In genomic region chr5:124868981-124869380, GRCm38 (mm10) we compare ENCODE assay signal across 8 mouse cellular contexts. TPM values are rescaled to one million over a fixed set of nuclear protein-coding genes. Genes with fewer than 3 reads are reported as not detected.
DNase-seq lines count a peak whose midpoint lies in the region; ATAC-seq and TF ChIP-seq lines count a peak whose summit lies in the region.

No protein-coding gene starts in this region.

- peak; percentile 42 for DNase-seq in ovary, postnatal 14 days (ENCODE audit: low spot score)
- no peak for DNase-seq in ovary, postnatal 10 days (ENCODE audit: low spot score)
- DNase-seq in heart, postnatal 36 days: peak; percentile 55 to 62
- DNase-seq in left cerebral cortex, postnatal 10 days (ENCODE audit: extremely low spot score in 1 of 2, low spot score in 2 of 2): peak; percentile 59 to 73
- DNase-seq in retina, embryonic 14.5 days (ENCODE audit: low spot score): peak; percentile 80

- no peaks in the 10 kb centered on the region for H3K9me3 ChIP-seq in embryonic facial prominence, embryonic 12.5 days

- no peak overlapping the region for H3K4me2 ChIP-seq in embryonic facial prominence, embryonic 12.5 days (replicated peaks)

- peak; percentile 41; the same call in 1 of the 2 replicates for ATAC-seq in embryonic facial prominence, embryonic 12.5 days (ENCODE audit: insufficient number of reproducible peaks, insufficient read depth, low FRiP score, low TSS enrichment)
- ATAC-seq in megakaryocyte-erythroid progenitor cell, adult 5-6 weeks (replicated peaks; ENCODE audit: low FRiP score, low TSS enrichment, poor library complexity, severe bottlenecking): no peak

- H3K4me1 ChIP-seq in bone marrow, adult 2 months (ENCODE audit: control insufficient read depth, insufficient read depth, low read length): no peaks in the 10 kb centered on the region
- peaks cover 9% of the 10 kb centered on the region for H3K4me1 ChIP-seq in embryonic facial prominence, embryonic 12.5 days

- intact Hi-C loops in heart, postnatal 36 days (cut with DNase I): loop anchor here (1.0 kb wide), 2 partner anchors 93 to 267 kb away; no protein-coding TSS in a partner anchor
- intact Hi-C loops in left cerebral cortex, postnatal 10 days (cut with DNase I): no loop called here

- no peak overlapping the region for H3K9ac ChIP-seq in embryonic facial prominence, embryonic 12.5 days

- H3K27ac ChIP-seq in bone marrow, adult 2 months (ENCODE audit: control insufficient read depth, insufficient read depth, low read depth, low read length, poor library complexity): no peak overlapping the region
- H3K27ac ChIP-seq in embryonic facial prominence, embryonic 12.5 days: no peak overlapping the region

- peak; percentile 56 for TF ChIP-seq CTCF in bone marrow, adult 2 months (IDR thresholded peaks at IDR 0.05; ENCODE audit: control insufficient read depth, insufficient read depth, low read length)

- no peak for TF ChIP-seq POLR2A in bone marrow, adult 2 months (IDR thresholded peaks at IDR 0.05; ENCODE audit: borderline replicate concordance, control insufficient read depth, low read depth, low read length)

- H3K36me3 ChIP-seq in embryonic facial prominence, embryonic 12.5 days: peaks cover 20% of the 10 kb centered on the region; the same call in 1 of the 2 replicates

- H3K27me3 ChIP-seq in embryonic facial prominence, embryonic 12.5 days: no peaks in the 10 kb centered on the region

- WGBS in bone marrow, adult 2 months: 44% methylated on average over 4 of the region's 4 CpGs
- 46% methylated on average over 4 of the region's 4 CpGs for WGBS in embryonic facial prominence, embryonic 12.5 days

- no peak overlapping the region for H3K4me3 ChIP-seq in bone marrow, adult 2 months (replicated peaks; ENCODE audit: control insufficient read depth, low read depth, low read length)
- H3K4me3 ChIP-seq in embryonic facial prominence, embryonic 12.5 days: no peak overlapping the region

RNA-seq across cellular contexts. Expression of gene Zfp664, which starts 6.5 kb away (rescaled TPM):
- 10.8 and 12.2 TPM in 2 replicates for polyA plus RNA-seq in bone marrow, adult 2 months (2011; ENCODE audit: insufficient read depth, insufficient read length, low replicate concordance, missing spikeins)
- polyA plus RNA-seq in embryonic facial prominence, embryonic 12.5 days (2016; fragmentation: Nextera tagmentation; extraction: Ambion mirVana): 116 and 118 TPM in 2 replicates
- 10 to 100 TPM; 39.7 to 43.4 TPM for total RNA-seq in heart, postnatal 36 days (2021)
- 10 to 100 TPM; 46.4 to 49.7 TPM for total RNA-seq in left cerebral cortex, postnatal 10 days (2021)
- 20.3 and 20.6 TPM in 2 replicates for total RNA-seq in megakaryocyte-erythroid progenitor cell, adult 5-6 weeks (2014; fragmentation: Nextera tagmentation)
- total RNA-seq in megakaryocyte-erythroid progenitor cell, adult 5-6 weeks (2017): 14.1 and 18.9 TPM in 2 replicates

RNA-seq across cellular contexts. Expression of gene Ccdc92, which starts 6.8 kb away (rescaled TPM):
- polyA plus RNA-seq in bone marrow, adult 2 months (2011; ENCODE audit: insufficient read depth, insufficient read length, low replicate concordance, missing spikeins): 2.8 and 2.9 TPM in 2 replicates
- polyA plus RNA-seq in embryonic facial prominence, embryonic 12.5 days (2016; fragmentation: Nextera tagmentation; extraction: Ambion mirVana): 13.4 and 13.5 TPM in 2 replicates
- 1 to 10 TPM in 1 of 2 experiments, under 1 TPM in 1; 0.73 to 1.2 TPM for total RNA-seq in heart, postnatal 36 days (2021)
- 10 to 100 TPM; 38.7 to 43.3 TPM for total RNA-seq in left cerebral cortex, postnatal 10 days (2021)
- 0.07 and 0.47 TPM in 2 replicates for total RNA-seq in megakaryocyte-erythroid progenitor cell, adult 5-6 weeks (2014; fragmentation: Nextera tagmentation)
- 0.05 and 0.50 TPM in 2 replicates for total RNA-seq in megakaryocyte-erythroid progenitor cell, adult 5-6 weeks (2017)

Comparison
In these comparisons a context has a peak if more than half of its experiments do, and no peak if none do; other contexts are left out.
1. RNA of gene Ccdc92, which starts 6.8 kb away (total RNA-seq): 38.7 to 43.3 TPM in left cerebral cortex, postnatal 10 days; 0.73 to 1.2 TPM in heart, postnatal 36 days and 0.05 to 0.50 TPM in megakaryocyte-erythroid progenitor cell, adult 5-6 weeks; every median in the first group is over 10 times any median in the second.